Mouse (Mus musculus) megakaryocyte, embryonic 14.5 days (primary cell): ENCODE results near the gene Atrip. TPM values are rescaled to one million over a fixed set of nuclear protein-coding genes. Genes with fewer than 3 reads are reported as not detected.

Experiments
- H3K27me3 ChIP-seq: replicated peaks from 2 replicates; pipeline ENCODE3; 2012; ENCODE audit warnings: inconsistent platforms
- H3K36me3 ChIP-seq: replicated peaks from 2 replicates; pipeline ENCODE3; 2012; ENCODE audit warnings: low read length, inconsistent platforms, mixed read lengths
- H3K4me1 ChIP-seq: 2 replicates; pipeline ENCODE4 v1.6.1; 2012; ENCODE audit warnings: inconsistent platforms
- H3K4me3 ChIP-seq: replicated peaks from 2 replicates; pipeline ENCODE3; 2012; ENCODE audit warnings: moderate library complexity, mild to moderate bottlenecking, inconsistent platforms
- H3K9me3 ChIP-seq: 2 replicates; pipeline ENCODE4 v1.6.1; 2012; ENCODE audit warnings: inconsistent platforms
- FLI1 ChIP-seq: IDR thresholded peaks from 2 replicates; pipeline ENCODE4 v1.6.1; 2012; ENCODE audit warnings: low read length, inconsistent platforms, mixed read lengths
- GATA1 ChIP-seq: IDR thresholded peaks from 3 replicates; pipeline ENCODE4 v1.6.1; 2012; ENCODE audit warnings: mixed read lengths, low read length, inconsistent platforms, borderline replicate concordance
- polyA plus RNA-seq: library from polyadenylated mRNA; stranded (reverse); fragments of >175 nt; gene quantifications from 2 replicates; pipeline ENCODE4 v1.2.3, GENCODE M21; 2012; ENCODE audit warnings: low replicate concordance; ENCODE audit not compliant: insufficient read depth

Gene Atrip
- 2.2 and 2.8 TPM in 2 replicates for polyA plus RNA-seq

DNA sequence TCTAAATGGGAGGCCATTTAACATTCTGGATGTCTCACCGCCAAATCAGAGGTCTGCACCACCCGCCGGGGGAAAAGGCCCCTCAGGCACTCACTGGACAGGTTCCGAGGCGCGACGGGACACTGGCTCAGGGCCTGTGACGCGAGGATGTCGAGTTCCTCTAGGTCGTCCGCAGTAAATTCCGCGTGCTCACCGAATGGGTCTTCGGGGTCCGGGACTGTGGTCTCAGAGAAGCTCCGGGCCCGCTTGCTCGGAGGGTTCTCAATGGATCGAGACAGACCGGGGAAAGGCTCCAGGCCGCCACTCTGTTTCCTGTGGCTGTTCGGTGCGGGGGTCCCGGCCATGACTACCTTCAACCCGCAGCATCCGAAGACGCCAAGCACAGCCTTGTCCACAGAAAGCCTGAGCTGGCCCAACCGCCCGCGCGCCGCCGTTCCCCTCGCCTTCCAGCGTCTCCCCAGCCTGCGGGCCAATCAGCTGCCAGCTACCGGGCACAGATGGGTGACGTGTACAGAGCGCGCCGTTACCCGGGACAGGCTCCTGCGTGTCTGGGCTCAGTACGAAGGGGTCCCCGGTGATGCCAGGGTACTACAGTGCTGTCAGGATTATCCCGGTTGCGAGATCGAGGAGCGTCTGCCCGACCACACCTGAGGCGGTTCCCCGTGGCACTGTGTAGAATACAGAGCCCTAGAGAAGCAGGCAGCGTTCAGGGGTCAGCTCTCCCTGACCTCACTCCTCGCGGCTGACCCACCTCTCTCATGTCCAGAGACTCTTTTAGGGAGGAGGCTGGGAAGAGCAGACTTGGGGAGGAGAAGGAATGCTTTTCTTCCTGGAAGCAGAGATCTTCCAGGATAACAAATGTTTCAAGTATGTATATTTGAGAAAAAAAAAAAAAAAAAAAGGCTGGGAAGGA lies at the start of gene Atrip:
TSS of gene Atrip (minus strand) at position 464 of the 913 bp plus-strand sequence.
- H3K27me3 ChIP-seq: no peaks in the 10 kb centered on the region
- no peaks in the 10 kb centered on the region for H3K9me3 ChIP-seq
- TF ChIP-seq FLI1 (no peak), GATA1 (no peak)
- H3K4me3 ChIP-seq: peak within 1 kb of the TSS; percentile 99
- peaks cover 25% of the 10 kb centered on the region for H3K4me1 ChIP-seq
- peaks cover 41% of the 10 kb centered on the region for H3K36me3 ChIP-seq

DNA sequence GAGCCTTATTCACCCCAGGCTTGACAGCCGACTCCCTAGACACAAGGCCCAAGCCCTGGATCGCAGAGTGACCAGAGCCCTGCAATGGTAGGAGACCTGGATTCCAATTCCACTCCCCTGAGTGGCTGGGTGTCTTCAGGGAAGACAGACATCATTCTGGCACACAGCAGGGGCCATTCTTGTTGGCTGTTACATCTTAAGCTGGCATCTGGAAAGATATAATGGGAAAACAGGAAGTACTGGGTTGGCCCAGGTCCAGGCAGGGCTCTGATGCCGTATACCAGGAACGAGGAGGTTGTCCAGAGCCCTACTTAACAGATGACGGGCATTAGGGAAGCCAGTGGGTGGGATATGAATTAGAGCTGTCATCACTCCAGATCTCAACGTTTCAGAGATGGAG lies 49.3 kb upstream of the Atrip start:
- H3K9me3 ChIP-seq: no peaks in the 10 kb centered on the region
- H3K27me3 ChIP-seq: peaks cover 26% of the 10 kb centered on the region
- H3K36me3 ChIP-seq: no peaks in the 10 kb centered on the region
- peaks cover 12% of the 10 kb centered on the region for H3K4me1 ChIP-seq
- TF ChIP-seq GATA1 (no peak), FLI1 (no peak)
- no peak overlapping the region for H3K4me3 ChIP-seq

DNA sequence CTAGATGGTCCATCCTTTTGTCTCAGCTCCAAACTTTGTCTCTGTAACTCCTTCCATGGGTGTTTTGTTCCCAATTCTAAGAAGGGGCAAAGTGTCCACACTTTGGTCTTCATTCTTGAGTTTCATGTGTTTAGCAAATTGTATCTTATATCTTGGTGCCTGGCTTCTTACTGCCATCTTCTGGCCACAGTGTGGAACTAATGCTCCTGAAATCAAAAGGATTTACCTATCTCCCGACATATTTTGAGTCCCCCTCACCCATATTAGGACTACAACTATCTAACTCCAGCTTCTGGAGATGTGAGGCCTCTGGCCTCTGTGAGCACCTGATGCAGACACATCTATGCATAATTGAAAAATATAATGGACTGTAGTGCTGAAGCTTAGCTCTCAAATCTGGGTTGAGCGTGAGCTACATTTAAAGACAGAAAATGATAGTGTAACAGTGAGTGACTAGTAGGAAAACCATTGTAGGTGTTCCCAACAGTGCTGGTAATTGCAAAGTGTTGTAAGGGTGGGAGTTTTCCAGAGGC lies 48.7 kb upstream of the Atrip start:
- no peaks in the 10 kb centered on the region for H3K36me3 ChIP-seq
- no peak overlapping the region for H3K4me3 ChIP-seq
- H3K4me1 ChIP-seq: peaks cover 18% of the 10 kb centered on the region
- no peaks in the 10 kb centered on the region for H3K9me3 ChIP-seq
- TF ChIP-seq GATA1 (no peak), FLI1 (no peak)
- peaks cover 27% of the 10 kb centered on the region for H3K27me3 ChIP-seq

DNA sequence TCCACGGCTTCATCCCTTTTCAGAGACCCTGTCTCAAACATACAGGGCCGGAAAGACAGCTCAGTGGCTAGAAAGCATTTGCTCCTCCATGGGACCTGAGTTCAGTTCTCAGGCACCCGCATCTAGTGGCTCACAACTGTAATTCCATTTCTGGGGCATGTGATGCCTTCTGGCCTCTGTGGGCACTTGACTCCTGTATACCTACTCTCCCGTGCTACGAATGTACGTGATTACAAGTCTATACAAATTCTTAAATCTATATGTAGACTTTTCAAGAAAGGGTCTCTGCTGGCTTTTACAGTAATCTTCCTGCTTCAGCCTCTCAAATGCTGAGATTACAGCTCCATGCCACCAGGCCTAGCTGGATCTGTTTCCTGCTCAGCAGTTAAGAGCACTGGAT lies 47.0 kb upstream of the Atrip start:
- no peaks in the 10 kb centered on the region for H3K9me3 ChIP-seq
- TF ChIP-seq GATA1 (no peak), FLI1 (no peak)
- H3K4me1 ChIP-seq: peaks cover 25% of the 10 kb centered on the region
- H3K27me3 ChIP-seq: peaks cover 42% of the 10 kb centered on the region
- no peaks in the 10 kb centered on the region for H3K36me3 ChIP-seq
- no peak overlapping the region for H3K4me3 ChIP-seq

DNA sequence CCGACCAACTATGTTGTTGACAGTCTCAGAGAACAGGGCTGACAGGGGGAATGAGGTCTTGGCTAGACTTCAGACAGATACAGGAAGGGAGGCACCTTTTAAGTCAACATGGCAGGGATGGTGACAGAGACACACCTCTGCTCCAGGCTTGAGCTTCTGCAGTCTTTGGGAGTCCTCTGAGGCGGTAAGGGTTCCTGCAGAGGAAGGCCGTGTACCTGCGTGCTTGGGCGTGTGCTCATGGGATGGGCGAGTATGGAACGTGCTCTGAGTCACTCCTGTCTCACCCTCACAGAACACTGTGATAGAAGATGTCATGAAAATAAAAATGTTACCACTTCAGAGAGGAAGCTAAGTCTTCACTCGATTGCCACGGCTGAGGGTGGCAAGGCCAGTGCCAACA lies 45.6 kb upstream of the Atrip start:
- H3K9me3 ChIP-seq: no peaks in the 10 kb centered on the region
- peaks cover 25% of the 10 kb centered on the region for H3K4me1 ChIP-seq
- no peak overlapping the region for H3K4me3 ChIP-seq
- H3K36me3 ChIP-seq: no peaks in the 10 kb centered on the region
- peaks cover 47% of the 10 kb centered on the region for H3K27me3 ChIP-seq
- TF ChIP-seq FLI1: no peak
- TF ChIP-seq GATA1: no peak

DNA sequence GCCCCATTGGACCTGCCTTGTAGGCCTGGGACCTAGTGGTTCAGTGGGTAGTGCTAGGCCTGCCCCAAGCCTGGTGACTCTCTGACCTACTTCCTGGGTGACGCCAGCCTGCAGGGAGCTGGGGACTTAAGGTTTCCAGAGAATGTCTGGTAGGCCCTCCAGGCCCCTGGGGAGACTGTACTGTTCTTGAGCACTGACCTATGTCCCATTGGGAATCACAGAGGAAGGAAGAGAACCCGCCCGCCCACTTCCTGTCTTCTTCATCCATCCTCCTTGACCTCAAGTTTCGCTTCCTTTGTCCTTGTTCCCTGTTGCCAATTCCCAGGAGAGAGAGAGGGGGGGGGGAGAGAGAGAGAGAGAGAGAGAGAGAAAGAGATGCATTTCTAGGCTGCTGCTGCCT lies 44.2 kb upstream of the Atrip start:
- no peak overlapping the region for H3K4me3 ChIP-seq
- no peaks in the 10 kb centered on the region for H3K9me3 ChIP-seq
- no peaks in the 10 kb centered on the region for H3K36me3 ChIP-seq
- TF ChIP-seq FLI1: no peak
- TF ChIP-seq GATA1: no peak
- H3K27me3 ChIP-seq: peaks cover 46% of the 10 kb centered on the region
- H3K4me1 ChIP-seq: peaks cover 19% of the 10 kb centered on the region

DNA sequence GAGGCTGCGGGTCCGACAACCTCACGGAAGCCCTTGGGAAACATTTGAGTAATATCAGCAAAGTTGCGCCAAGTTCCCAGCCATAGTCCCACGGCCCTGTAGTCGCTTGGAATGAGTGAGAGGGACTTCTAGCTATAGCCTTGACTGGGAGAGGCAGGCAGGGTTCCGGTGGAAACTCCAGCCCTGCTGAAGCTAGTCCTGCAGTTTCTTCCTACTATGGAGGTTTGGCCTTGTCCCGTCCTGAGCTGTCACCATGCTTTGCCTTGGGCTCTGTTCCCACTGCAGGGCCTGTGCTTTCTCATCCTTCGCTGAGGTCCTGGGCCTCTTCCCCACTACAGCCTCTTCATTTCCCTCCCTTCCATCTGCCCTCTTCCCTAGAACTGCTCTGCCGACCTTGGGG lies 42.3 kb upstream of the Atrip start:
- peaks cover 17% of the 10 kb centered on the region for H3K4me1 ChIP-seq
- H3K36me3 ChIP-seq: no peaks in the 10 kb centered on the region
- no peak overlapping the region for H3K4me3 ChIP-seq
- peaks cover 62% of the 10 kb centered on the region for H3K27me3 ChIP-seq
- no peaks in the 10 kb centered on the region for H3K9me3 ChIP-seq
- no peak for TF ChIP-seq GATA1
- TF ChIP-seq FLI1: no peak

DNA sequence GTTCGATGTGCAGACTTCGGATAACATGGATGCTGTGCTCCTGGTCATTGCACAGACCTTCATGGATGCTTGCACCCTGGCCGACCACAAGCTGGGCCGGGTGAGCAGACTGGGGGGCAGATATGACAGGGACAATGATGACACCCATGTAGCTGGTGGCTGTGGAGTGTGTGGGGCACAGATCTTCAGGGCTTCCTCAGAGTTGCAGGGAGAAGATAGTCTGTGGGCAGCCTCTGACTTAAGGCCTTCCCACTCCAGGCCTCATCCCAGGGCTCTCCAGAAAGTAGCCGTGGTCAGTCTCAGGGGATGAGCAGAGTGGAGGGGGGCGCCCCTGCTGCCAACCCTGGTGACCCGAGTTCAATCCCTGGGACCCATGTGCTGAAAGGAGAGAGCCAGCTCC lies 40.9 kb upstream of the Atrip start:
- Histone ChIP-seq H3K27me3 (peaks cover 72% of the 10 kb centered on the region), H3K4me3 (no peak overlapping the region), H3K4me1 (peaks cover 17% of the 10 kb centered on the region)

DNA sequence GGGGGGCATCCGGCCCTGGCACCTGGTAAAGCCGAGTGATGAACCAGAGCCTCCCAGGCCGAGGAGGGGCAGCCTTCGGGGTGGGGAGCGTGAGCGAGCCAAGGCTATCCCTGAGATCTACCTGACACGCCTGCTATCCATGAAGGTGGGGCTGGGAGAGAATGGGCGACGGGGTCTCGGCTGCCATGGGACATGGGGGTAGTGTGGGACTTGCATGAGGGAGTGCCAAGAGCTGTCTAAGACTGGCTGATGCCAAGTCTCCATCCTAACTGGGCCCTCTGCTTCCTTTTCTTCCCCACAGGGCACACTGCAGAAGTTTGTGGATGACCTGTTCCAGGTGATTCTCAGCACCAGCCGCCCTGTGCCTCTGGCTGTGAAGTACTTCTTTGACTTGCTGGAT lies 40.4 kb upstream of the Atrip start:
- H3K4me1 ChIP-seq: peaks cover 17% of the 10 kb centered on the region
- H3K27me3 ChIP-seq: peaks cover 72% of the 10 kb centered on the region

More for the DNA sequence above, 40.9 kb upstream of the Atrip start:
- no peak for TF ChIP-seq FLI1
- TF ChIP-seq GATA1: no peak
- Histone ChIP-seq H3K9me3 (no peaks in the 10 kb centered on the region), H3K36me3 (no peaks in the 10 kb centered on the region)

DNA sequence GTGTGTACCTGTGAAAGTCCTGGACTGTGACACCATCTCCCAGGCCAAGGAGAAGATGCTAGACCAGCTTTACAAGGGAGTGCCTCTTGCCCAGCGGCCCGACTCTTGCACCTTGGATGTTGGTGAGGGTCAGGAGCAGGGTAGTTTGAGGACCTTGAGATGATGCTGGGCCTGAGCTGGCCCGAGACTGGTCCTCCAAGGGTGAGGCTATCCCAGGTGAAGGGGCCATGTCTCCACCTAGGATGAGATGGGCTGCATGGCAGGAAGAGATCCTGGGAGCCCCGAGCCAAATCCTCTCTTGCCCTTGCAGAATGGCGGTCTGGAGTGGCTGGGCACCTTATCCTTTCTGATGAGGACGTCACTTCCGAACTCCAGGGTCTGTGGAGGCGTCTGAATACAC lies 39.4 kb upstream of the Atrip start:
- Histone ChIP-seq H3K27me3 (peaks cover 76% of the 10 kb centered on the region), H3K36me3 (no peaks in the 10 kb centered on the region), H3K4me1 (peaks cover 14% of the 10 kb centered on the region), H3K9me3 (no peaks in the 10 kb centered on the region), H3K4me3 (no peak overlapping the region)
- no peak for TF ChIP-seq GATA1
- no peak for TF ChIP-seq FLI1

More for the DNA sequence above, 40.4 kb upstream of the Atrip start:
- H3K4me3 ChIP-seq: no peak overlapping the region
- TF ChIP-seq FLI1: no peak
- no peak for TF ChIP-seq GATA1
- no peaks in the 10 kb centered on the region for H3K36me3 ChIP-seq
- no peaks in the 10 kb centered on the region for H3K9me3 ChIP-seq

DNA sequence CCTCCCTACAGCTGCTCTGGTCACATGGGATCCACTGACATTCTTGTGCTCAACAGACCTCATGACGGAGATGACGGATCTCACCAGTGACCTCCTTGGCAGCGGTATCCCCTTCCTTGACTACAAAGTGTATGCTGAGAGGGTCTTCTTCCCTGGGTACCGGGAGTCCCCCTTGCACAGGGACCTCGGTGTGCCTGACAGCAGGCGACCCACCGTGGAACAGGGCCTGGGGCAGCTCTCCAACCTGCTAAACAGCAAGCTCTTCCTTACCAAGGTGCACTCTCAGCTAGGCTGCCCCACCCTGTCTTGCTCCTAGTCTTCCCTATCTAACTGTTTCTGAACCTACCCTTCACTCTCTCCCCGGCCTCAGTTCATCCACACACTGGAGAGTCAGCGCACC lies 37.7 kb upstream of the Atrip start:
- no peaks in the 10 kb centered on the region for H3K36me3 ChIP-seq
- peaks cover 75% of the 10 kb centered on the region for H3K27me3 ChIP-seq
- TF ChIP-seq GATA1 (no peak), FLI1 (no peak)
- no peaks in the 10 kb centered on the region for H3K9me3 ChIP-seq
- no peak overlapping the region for H3K4me3 ChIP-seq
- peaks cover 9% of the 10 kb centered on the region; the same call in 1 of the 2 replicates for H3K4me1 ChIP-seq
